Mouse (Mus musculus) gastrocnemius, adult 8-10 months (tissue): ENCODE data around the gene Gbp8. TPM values are rescaled to one million over a fixed set of nuclear protein-coding genes. Genes with fewer than 3 reads are reported as not detected.
"Not testable (repeated sequence)": the region's sequence is repeated elsewhere in the genome, so short reads cannot be mapped to it uniquely, and the experiment has no call there.

Experiments used
- DNase-seq, 2 experiments: peaks; one replicate each; pipeline ENCODE4 v3.0.0; 2022; ENCODE audit warnings: low spot score in 2 of 2
- total RNA-seq, 4 experiments: library from RNA; stranded (reverse); gene quantifications; 2 replicates each; pipeline ENCODE4 v1.2.4; 2022

The Gbp8 gene
- total RNA-seq, 4 experiments from 2014 or later, result 0.24 TPM; not detected in 3

DNA sequence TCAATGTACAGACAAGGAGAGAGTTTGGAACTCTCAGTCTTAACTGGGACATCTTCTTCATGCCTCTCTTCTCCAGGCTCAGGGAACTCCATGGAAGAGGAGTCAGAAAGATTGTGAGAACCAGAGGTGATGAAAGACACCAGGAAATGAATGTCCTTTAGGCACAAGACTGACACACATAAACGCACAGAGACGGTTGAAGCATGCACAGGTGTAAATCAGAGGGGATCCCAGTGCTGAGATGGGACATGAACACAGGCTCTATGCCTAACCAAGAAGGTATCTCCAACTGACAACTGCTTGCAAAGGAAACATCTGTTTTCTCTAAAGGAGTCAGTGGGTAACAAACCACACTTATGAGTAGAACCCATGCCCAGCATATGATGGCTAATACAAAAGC lies 79.1 kb downstream of the Gbp8 start:
- no peak for DNase-seq

DNA sequence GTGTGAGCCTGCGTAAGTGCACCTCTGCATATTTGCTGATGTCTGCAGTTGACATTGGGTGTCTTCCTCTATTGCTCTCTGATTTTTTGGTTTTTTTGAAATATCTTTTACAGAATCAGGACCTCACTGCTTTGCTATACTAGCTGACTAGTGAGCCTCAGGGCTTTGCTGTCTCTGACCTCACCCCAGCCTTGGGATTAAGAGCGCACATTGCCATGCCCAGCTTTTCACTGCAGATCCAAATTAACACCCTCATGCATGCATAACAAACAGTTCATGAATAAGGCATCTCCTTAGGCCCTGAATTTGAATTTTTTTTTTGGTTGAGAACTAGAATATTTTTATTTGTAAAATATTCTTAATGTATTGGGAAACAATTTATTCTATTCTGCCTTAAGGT lies 84.1 kb downstream of the Gbp8 start:
- no peak for DNase-seq

DNA sequence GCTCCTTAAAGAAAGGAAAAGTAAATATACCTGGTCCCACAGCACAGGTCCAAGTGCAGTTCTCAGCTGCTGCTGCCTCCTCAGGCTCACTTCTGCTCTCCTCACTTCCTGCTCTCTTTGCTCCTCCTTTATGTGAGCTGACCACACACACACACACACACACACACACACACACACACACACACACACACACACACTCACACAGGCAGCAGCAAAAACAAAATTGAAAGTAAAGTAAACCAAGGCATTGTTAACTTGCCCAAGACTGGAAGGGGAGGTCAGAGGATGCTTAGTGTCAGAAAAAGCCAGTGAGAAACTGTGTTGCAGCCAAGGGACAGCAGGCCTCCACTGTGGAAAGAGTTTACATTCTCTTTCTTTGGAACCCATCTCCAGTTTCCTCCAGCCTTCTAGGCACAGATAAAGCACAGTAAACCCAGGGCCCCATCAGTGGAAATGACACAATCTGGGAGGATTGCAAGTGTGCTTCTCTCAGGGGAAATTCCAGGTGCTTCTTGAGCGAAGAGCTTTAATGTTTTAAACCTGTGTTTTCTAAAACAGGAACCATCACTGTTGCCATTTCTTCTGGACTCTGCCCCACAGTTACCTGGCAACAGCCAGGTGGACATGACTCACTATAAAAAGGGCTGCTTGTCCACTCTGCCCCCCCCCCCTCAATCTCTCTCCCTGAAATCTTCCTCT lies 85.7 kb downstream of the Gbp8 start:
- not testable (repeated sequence) for DNase-seq

DNA sequence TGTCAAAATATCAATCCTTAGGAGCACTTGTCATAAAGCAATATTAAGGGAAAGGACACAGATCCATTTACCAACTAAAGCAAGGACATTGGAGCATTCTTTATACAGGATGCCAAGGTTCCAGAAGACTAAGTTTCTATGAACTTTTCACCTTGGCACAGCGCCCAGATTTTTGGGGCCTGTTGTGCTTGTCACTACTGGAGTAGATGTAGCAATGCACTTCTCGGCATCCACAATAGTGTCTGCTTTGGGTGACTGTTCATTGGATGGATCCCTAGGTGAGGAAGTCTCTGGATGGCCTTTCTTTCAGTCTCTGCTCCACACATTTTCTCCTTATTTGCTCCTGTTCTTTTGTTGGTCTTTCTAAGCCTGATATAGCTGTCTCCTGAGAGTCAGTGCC lies 107.0 kb downstream of the Gbp8 start:
- no peak for DNase-seq

DNA sequence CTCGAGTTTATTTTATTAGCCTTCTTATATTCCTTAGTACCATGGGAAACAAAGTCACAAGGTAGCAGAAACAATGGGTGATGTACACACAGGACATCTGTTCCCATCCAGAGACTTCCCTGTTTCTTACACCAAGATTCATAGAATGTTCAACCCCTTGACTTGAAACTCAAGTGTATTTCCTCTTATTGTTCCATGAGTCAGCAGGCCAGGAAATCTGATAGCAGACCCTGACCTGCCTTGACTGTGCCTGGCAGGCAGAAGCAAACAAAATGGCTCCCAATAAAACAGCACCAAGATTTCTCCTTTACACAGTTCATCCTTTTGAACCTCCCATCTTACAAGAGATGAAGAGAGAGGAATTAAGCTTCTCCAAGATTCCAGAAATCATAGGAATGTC lies 126.8 kb downstream of the Gbp8 start:
- no peak for DNase-seq

DNA sequence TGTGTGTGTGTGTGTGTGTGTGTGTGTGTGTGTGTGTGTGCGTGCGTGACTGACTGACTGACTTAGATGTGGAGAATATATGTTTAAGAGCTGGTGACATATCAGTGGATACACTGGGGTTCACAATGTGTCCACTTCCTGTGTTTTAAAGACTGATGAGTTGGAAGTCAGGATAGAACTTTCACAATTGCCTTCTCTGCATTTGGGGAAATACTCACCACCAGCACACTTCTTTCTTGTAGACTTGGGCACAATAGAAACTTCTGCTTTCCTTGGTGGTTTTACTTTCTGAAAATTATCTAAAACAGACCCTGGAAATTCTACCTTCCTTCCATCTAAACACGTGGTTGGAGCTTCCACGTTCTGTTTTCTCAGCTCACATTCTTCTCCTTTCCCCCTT lies 127.8 kb downstream of the Gbp8 start:
- no peak for DNase-seq

DNA sequence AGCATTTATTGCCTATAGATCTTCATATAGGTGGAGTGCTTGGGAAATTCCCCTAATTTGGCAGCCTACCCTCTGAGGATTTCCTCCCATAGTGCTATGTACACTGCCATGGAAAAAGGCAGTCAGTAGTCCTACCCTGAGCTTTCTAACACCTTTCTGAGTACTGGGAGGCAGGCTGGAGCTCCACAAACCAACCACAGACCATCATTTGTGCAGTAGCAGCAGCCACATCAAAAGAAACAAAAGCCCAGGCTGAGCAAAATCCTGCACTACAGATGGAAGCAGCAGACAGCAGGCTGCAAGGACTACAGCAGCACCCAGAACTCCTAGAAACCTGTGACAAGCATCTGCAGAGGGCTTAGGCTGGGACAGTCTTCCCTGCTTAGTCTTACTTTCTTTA lies 129.0 kb downstream of the Gbp8 start:
- no peak for DNase-seq

DNA sequence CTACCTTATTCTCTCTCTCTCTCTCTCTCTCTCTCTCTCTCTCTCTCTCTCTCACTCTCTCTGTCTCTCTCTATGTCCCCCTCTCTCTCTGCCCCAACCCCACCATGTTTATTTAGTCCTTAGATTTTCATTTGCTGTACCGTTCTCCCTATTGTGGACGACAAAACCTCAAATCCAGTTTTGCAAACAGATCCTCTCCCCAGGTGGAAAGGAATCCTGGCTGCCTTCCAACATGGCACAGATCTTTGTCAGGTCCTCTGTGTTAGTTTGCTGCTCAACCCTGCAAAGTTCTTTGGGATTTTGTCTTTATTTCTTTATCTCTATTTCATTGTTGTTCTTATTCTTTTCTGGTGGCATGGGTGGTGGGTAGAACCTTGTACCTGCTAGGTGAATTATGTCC lies 149.9 kb downstream of the Gbp8 start:
- no peak for DNase-seq

DNA sequence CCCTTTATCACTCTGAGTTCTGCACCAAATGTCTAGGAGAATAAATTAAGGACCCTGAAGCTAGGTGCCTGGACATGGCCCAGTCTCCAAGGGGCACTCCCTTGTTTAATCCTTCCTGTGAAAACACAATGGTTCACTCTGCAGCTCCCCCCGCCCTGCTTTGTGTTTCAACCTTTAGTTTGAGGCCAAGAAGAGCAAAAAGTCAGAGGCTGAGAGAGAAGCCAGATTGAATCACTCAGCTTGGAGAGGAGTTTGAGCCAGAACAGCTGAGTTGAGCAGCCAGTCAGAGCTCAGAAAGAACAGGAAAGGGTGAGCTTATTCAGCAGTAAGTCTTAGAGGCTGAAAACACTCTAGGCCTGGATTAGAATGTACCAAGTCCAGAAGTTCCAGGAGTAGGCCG lies 151.3 kb downstream of the Gbp8 start:
- DNase-seq, result no peak

DNA sequence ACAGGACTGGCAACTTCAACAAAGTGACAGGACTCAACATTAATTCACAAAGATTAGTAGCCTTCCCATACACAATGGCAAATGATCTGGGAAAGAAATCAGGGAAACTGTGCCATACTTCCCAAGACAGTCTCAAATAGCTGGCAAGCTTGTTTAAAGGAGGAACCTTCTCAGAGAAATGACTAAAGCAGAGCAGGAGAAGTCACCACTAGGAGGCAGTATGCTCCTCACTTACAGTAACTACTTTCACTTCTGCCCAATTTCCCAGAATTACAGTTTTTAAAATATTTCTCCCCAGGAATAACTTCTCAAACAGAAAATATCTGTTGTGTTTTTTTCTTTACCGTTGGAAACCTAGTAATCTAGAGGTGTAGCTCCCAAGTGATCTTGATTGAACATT lies 152.6 kb downstream of the Gbp8 start:
- no peak for DNase-seq

DNA sequence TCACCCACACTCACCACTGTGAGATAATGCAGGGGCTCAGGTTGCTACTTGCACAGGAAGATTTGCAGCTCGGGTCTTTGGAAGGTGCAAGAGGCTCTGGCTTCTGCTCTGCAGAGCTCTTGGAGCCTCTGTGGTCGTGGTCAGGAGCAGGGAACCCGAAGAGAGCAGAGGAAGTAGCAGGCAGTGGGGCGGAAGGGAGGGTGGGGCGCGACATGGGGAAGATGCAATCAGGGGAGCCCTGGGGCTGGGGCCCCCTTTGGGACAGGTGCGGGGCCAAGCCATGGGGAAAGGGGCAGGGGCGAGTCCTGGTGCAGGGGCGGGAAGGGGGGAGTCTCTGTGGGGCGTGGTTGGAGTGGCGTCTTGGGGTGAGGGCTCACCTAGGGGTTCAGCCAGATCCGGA lies 156.8 kb downstream of the Gbp8 start, which contains the start of gene Abcg3:
Abcg3 (minus strand) TSS at position 184 of the 400 bp plus-strand sequence.
- DNase-seq, result no peak

DNA sequence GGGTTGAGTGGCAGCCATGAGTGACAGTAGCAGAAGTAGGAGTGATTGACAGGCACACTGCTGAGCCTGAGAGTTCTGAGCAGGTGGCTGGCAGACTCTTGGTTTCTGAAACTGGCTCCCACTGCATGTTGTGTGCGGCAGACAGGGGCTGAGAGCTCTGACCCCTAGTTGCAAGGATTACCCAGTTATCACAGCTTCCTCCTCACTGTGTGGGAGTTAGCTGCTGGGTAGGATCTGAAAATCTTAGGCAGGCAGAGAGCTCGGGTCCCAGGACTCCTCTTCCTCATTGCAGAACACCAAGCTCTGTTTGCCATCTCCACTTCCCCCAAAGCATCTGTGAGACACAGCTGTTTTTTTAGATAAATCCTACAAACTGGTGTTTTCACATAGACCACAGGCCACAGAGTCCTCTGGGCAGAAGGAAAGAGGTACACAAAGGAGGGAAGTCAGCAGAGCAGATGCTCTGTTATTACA lies 160.3 kb downstream of the Gbp8 start:
- no peak for DNase-seq

Other genes with a start within 250 kb of the Gbp8 start
- under 1 TPM in 3 of 4 experiments, not detected in 1; 0.10 to 0.19 (median 0.11) TPM for gene Abcg3, start 156.8 kb downstream of the Gbp8 start, total RNA-seq
- 1 to 10 TPM; 1.3 to 3.4 (median 1.5) TPM for gene Gbp9, start within 50 bp of the Gbp8 start, total RNA-seq
- gene Gbp4, start within 50 bp of the Gbp8 start, total RNA-seq, result 1 to 10 TPM; 1.4 to 1.8 (median 1.6) TPM
- 1 to 10 TPM; 1.3 to 2.4 (median 1.8) TPM for gene Gbp10, start 100.0 kb upstream of the Gbp8 start, total RNA-seq
- gene Gm43302, start 154.2 kb upstream of the Gbp8 start, total RNA-seq, result 1 to 10 TPM in 1 of 4 experiments, under 1 TPM in 1, not detected in 2; 0.64 to 1.3 TPM
- gene Gbp6, start 154.2 kb upstream of the Gbp8 start, total RNA-seq, result 1 to 10 TPM; 4.6 to 7.9 (median 5.8) TPM